Mouse (Mus musculus) kidney, adult 18-20 months (tissue): ENCODE results near the gene Dlec1.

Source experiments
- DNase-seq: peaks from one replicate; pipeline ENCODE4 v3.0.0; 2021

Gene Dlec1

GRCm38 (mm10) chr9:119090462-119090861 is 11.8 kb upstream of the Dlec1 start:
- DNase-seq = no peak

- no peak for DNase-seq
Observed at GRCm38 (mm10) chr9:119091581-119092310, 10.5 kb upstream of the Dlec1 start.

- peak; percentile 48 for DNase-seq
Observed at GRCm38 (mm10) chr9:119092473-119093418, 9.5 kb upstream of the Dlec1 start.

- peak; percentile 88 for DNase-seq
Observed at GRCm38 (mm10) chr9:119093419-119094295, 8.6 kb upstream of the Dlec1 start, which contains the start of gene Plcd1. Gene Plcd1, minus strand, starts transcription at chr9:119093502.

- no peak for DNase-seq
Observed at GRCm38 (mm10) chr9:119094462-119095109, 7.7 kb upstream of the Dlec1 start.

- DNase-seq = peak; percentile 30
Observed at GRCm38 (mm10) chr9:119100177-119100898, 1.9 kb upstream of the Dlec1 start.

GRCm38 (mm10) chr9:119102783-119103113 is 470 bp downstream of the Dlec1 start:
- no peak for DNase-seq

- peak; percentile 69 for DNase-seq
Observed at GRCm38 (mm10) chr9:119107566-119107965, 5.3 kb downstream of the Dlec1 start.

GRCm38 (mm10) chr9:119109685-119110353 is 7.5 kb downstream of the Dlec1 start:
- no peak for DNase-seq

- DNase-seq = no peak
Observed at GRCm38 (mm10) chr9:119110640-119111039, 8.4 kb downstream of the Dlec1 start.

- no peak for DNase-seq
Observed at GRCm38 (mm10) chr9:119114911-119115310, 12.6 kb downstream of the Dlec1 start.

GRCm38 (mm10) chr9:119119409-119120167 is 17.3 kb downstream of the Dlec1 start:
- DNase-seq = peak; percentile 92

- peak; percentile 22 for DNase-seq
Observed at GRCm38 (mm10) chr9:119120168-119120560, 17.9 kb downstream of the Dlec1 start.

- DNase-seq = no peak
Observed at GRCm38 (mm10) chr9:119122596-119123369, 20.5 kb downstream of the Dlec1 start.

GRCm38 (mm10) chr9:119128436-119129181 is 26.3 kb downstream of the Dlec1 start:
- DNase-seq = no peak

GRCm38 (mm10) chr9:119130692-119131091 is 28.4 kb downstream of the Dlec1 start:
- DNase-seq = no peak

GRCm38 (mm10) chr9:119138836-119139235 is 36.6 kb downstream of the Dlec1 start:
- no peak for DNase-seq

GRCm38 (mm10) chr9:119142066-119142465 is 39.8 kb downstream of the Dlec1 start:
- DNase-seq = no peak

GRCm38 (mm10) chr9:119143372-119143771 is 41.1 kb downstream of the Dlec1 start:
- DNase-seq = no peak
